Mouse (Mus musculus) small intestine, adult 2 months (tissue): ENCODE data around the gene Myo1d.

Experiments
- CTCF ChIP-seq: fragments of 200-500 bp; IDR thresholded peaks from 2 replicates; pipeline ENCODE4 v1.5.1; 2012; ENCODE audit warnings: low read depth, mild to moderate bottlenecking, control low read depth, inconsistent platforms, low read length, moderate library complexity, mixed read lengths; ENCODE audit not compliant: insufficient replicate concordance, insufficient read length; ENCODE audit errors: extremely low read depth
- POLR2A ChIP-seq: fragments of 200-500 bp; IDR thresholded peaks from 2 replicates; pipeline ENCODE4 v1.6.1; 2012; ENCODE audit warnings: low read depth, mild to moderate bottlenecking, control low read depth, inconsistent platforms, low read length, moderate library complexity

GRCm38 (mm10) chr11:80682745-80683144 lies 97.1 kb downstream of the Myo1d start:
- TF ChIP-seq CTCF (no peak), POLR2A (no peak)
